Mouse (Mus musculus) layer of hippocampus, postnatal 10 days (tissue): Measurements from ENCODE around the gene Ttll6. TPM values are rescaled to one million over a fixed set of nuclear protein-coding genes. Genes with fewer than 3 reads are reported as not detected.

Source experiments
- DNase-seq, 2 experiments: peaks; one replicate each; pipeline ENCODE4 v3.0.0; 2021; ENCODE audit warnings: low spot score in 2 of 2
- total RNA-seq, 2 experiments: library from RNA; stranded (reverse); gene quantifications; 2 replicates each; pipeline ENCODE4 v1.2.3; 2021

The Ttll6 gene
- total RNA-seq, 2 experiments from 2014 or later = 0.42 to 0.55 TPM

- no peak for DNase-seq
Measured at GRCm38 (mm10) chr11:96193521-96194400, 60.2 kb downstream of the Ttll6 start, which contains the start of gene Hoxb13. TSS of gene Hoxb13 (plus strand) at chr11:96194316.

- no peak for DNase-seq
Measured at GRCm38 (mm10) chr11:96194401-96194710, 60.8 kb downstream of the Ttll6 start.

GRCm38 (mm10) chr11:96194961-96195640 lies 61.5 kb downstream of the Ttll6 start:
- no peak for DNase-seq

- no peak for DNase-seq
Measured at GRCm38 (mm10) chr11:96195769-96196280, 62.2 kb downstream of the Ttll6 start.

- DNase-seq = peak; percentile 54 to 64
Measured at GRCm38 (mm10) chr11:96198642-96199041, 65.1 kb downstream of the Ttll6 start.

GRCm38 (mm10) chr11:96199181-96200086 lies 65.8 kb downstream of the Ttll6 start:
- DNase-seq = no peak

- DNase-seq = no peak
Measured at GRCm38 (mm10) chr11:96200183-96200655, 66.6 kb downstream of the Ttll6 start.

GRCm38 (mm10) chr11:96201741-96202140 lies 68.2 kb downstream of the Ttll6 start:
- no peak for DNase-seq

GRCm38 (mm10) chr11:96202401-96203081 lies 69.0 kb downstream of the Ttll6 start:
- no peak for DNase-seq

- DNase-seq = no peak
Measured at GRCm38 (mm10) chr11:96203182-96203788, 69.7 kb downstream of the Ttll6 start.

- DNase-seq = no peak
Measured at GRCm38 (mm10) chr11:96203789-96204186, 70.2 kb downstream of the Ttll6 start.

GRCm38 (mm10) chr11:96204351-96204750 lies 70.8 kb downstream of the Ttll6 start:
- no peak for DNase-seq

GRCm38 (mm10) chr11:96205426-96206131 lies 72.0 kb downstream of the Ttll6 start:
- no peak for DNase-seq

Other genes starting within 250 kb of the Ttll6 start
- not detected for gene B4galnt2, start 218.9 kb upstream of the Ttll6 start, total RNA-seq
- gene Igf2bp1, start 127.8 kb upstream of the Ttll6 start, total RNA-seq = under 1 TPM; 0.47 to 0.50 TPM
- not detected for gene Gip, start 109.2 kb upstream of the Ttll6 start, total RNA-seq
- 10 to 100 TPM; 91.6 to 93.2 TPM for gene Snf8, start 98.9 kb upstream of the Ttll6 start, total RNA-seq
- gene Ube2z, start 68.4 kb upstream of the Ttll6 start, total RNA-seq = 10 to 100 TPM; 56.6 to 57.8 TPM
- 100 to 1,000 TPM; 583 to 624 TPM for gene Atp5g1, start 58.1 kb upstream of the Ttll6 start, total RNA-seq
- gene Calcoco2, start 21.8 kb upstream of the Ttll6 start, total RNA-seq = not detected
- not detected for gene Hoxb13, start 60.5 kb downstream of the Ttll6 start, total RNA-seq
- not detected for gene Hoxb9, start 137.7 kb downstream of the Ttll6 start, total RNA-seq
- gene Hoxb8, start 148.1 kb downstream of the Ttll6 start, total RNA-seq = not detected
- gene Hoxb7, start 152.8 kb downstream of the Ttll6 start, total RNA-seq = not detected
- gene Hoxb6, start 158.7 kb downstream of the Ttll6 start, total RNA-seq = not detected
- not detected for gene Hoxb5, start 169.6 kb downstream of the Ttll6 start, total RNA-seq
- gene Hoxb4, start 184.5 kb downstream of the Ttll6 start, total RNA-seq = not detected
- not detected for gene Hoxb3, start 189.5 kb downstream of the Ttll6 start, total RNA-seq
- not detected for gene Hoxb2, start 216.7 kb downstream of the Ttll6 start, total RNA-seq
- gene Hoxb1, start 232.0 kb downstream of the Ttll6 start, total RNA-seq = not detected